Mouse (Mus musculus) gonadal fat pad, adult 2 months (tissue): ENCODE data around the gene Fundc1. TPM values are rescaled to one million over a fixed set of nuclear protein-coding genes. Genes with fewer than 3 reads are reported as not detected.
"Not testable (repeated sequence)": the region's sequence is repeated elsewhere in the genome, so short reads cannot be mapped to it uniquely, and the experiment has no call there.

ENCODE experiments used
- DNase-seq: peaks from one replicate; pipeline ENCODE4 v3.0.0-alpha.2; 2012; ENCODE audit warnings: low read depth
- polyA plus RNA-seq: library from polyadenylated mRNA; depleted of rRNA; stranded (reverse); fragments of >200 nt; gene quantifications from 2 replicates; pipeline ENCODE4 v1.2.3, GENCODE M21; 2012; rRNA removed

Gene Fundc1
- polyA plus RNA-seq: 11.2 and 15.1 TPM in 2 replicates

- DNase-seq: no peak
These were observed at the start of gene Fundc1 for GRCm38 (mm10) chrX:17571621-17572459. TSS of gene Fundc1 (minus strand) at chrX:17572325.

GRCm38 (mm10) chrX:17611253-17611652, 39.1 kb upstream of the Fundc1 start:
- DNase-seq: no peak

GRCm38 (mm10) chrX:17608763-17609162, 36.6 kb upstream of the Fundc1 start:
- no peak for DNase-seq

- DNase-seq: no peak
These were observed 35.5 kb upstream of the Fundc1 start for GRCm38 (mm10) chrX:17607668-17608067.

- DNase-seq: no peak
These were observed 21.2 kb upstream of the Fundc1 start for GRCm38 (mm10) chrX:17593331-17593730.

GRCm38 (mm10) chrX:17590745-17591144, 18.6 kb upstream of the Fundc1 start:
- DNase-seq: no peak

- no peak for DNase-seq
These were observed 879 bp downstream of the Fundc1 start for GRCm38 (mm10) chrX:17571271-17571620.

- no peak for DNase-seq
These were observed 3.5 kb downstream of the Fundc1 start for GRCm38 (mm10) chrX:17568670-17569069.

GRCm38 (mm10) chrX:17565743-17566142, 6.4 kb downstream of the Fundc1 start:
- no peak for DNase-seq

- no peak for DNase-seq
These were observed 7.4 kb downstream of the Fundc1 start for GRCm38 (mm10) chrX:17564732-17565131.

GRCm38 (mm10) chrX:17558746-17559145, 13.4 kb downstream of the Fundc1 start:
- no peak for DNase-seq

- DNase-seq: no peak
These were observed 17.6 kb downstream of the Fundc1 start for GRCm38 (mm10) chrX:17554488-17554887.

- DNase-seq: not testable (repeated sequence)
These were observed 20.5 kb downstream of the Fundc1 start for GRCm38 (mm10) chrX:17551586-17551985.

- DNase-seq: no peak
These were observed 24.9 kb downstream of the Fundc1 start for GRCm38 (mm10) chrX:17547143-17547806.

- DNase-seq: no peak
These were observed 27.1 kb downstream of the Fundc1 start for GRCm38 (mm10) chrX:17544860-17545492.

GRCm38 (mm10) chrX:17537701-17538100, 34.4 kb downstream of the Fundc1 start:
- no peak for DNase-seq

GRCm38 (mm10) chrX:17527008-17527407, 45.1 kb downstream of the Fundc1 start:
- DNase-seq: no peak

- DNase-seq: no peak
These were observed 50.9 kb downstream of the Fundc1 start for GRCm38 (mm10) chrX:17521221-17521716.

GRCm38 (mm10) chrX:17520086-17520485, 52.0 kb downstream of the Fundc1 start:
- no peak for DNase-seq

- no peak for DNase-seq
These were observed 58.1 kb downstream of the Fundc1 start for GRCm38 (mm10) chrX:17514012-17514411.

GRCm38 (mm10) chrX:17512021-17512602, 60.0 kb downstream of the Fundc1 start:
- DNase-seq: no peak
